ENCODE assay signal across 15 mouse cellular contexts in the genomic region with DNA sequence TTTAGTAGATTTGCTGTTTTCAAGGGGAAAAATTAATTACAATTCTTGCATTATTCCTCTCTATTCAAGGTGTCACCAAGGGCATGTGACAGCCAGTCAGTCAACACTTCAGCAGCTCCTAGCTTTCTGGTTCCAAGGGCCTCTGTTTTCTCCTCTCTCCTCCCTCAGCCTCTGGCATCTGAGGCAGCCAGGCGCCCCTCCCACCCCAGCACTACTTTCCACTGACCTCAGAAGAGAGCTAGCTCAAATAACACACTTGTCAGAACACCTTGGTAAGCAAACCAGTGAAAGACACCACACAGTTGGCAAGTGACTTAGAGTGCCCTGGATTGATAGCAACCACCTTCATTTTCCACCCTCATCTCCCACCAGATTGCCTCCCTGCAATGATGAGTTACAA. TPM values are rescaled to one million over a fixed set of nuclear protein-coding genes. Genes with fewer than 3 reads are reported as not detected.
A peak's percentile ranks its signal among the peaks of the same experiment; 100 is the strongest.
DNase-seq lines count a peak whose midpoint lies in the region; ATAC-seq and TF ChIP-seq lines count a peak whose summit lies in the region.
"Had no signal": no experiment of that assay in that cellular context is flagged by ENCODE, and none has a peak within 500 bp of the region (broad histone marks: within the 10 kb centered on the region; RNA-seq: fewer than 3 reads in every experiment).

No protein-coding gene starts in this region.

- DNase-seq in gastrocnemius, adult 2 months: peak; percentile 84
- peak; percentile 42 to 71 for DNase-seq in heart, adult 2 months
- peak; percentile 57 to 64 for DNase-seq in heart, postnatal 10 days
- peak; percentile 36 for DNase-seq in lung, postnatal 10 days
- no peak for DNase-seq in testis, postnatal 14 days (ENCODE audit: low spot score)
- DNase-seq: cerebellum, postnatal 10 days; kidney, postnatal 36 days; right cerebral cortex, adult 18-20 months; thymus, postnatal 36 days had no signal

- H3K27me3 ChIP-seq in heart, adult 2 months (ENCODE audit: control insufficient read depth, insufficient read depth, low read length): no peaks in the 10 kb centered on the region
- H3K27me3 ChIP-seq in hindbrain, embryonic 16.5 days (replicated peaks; ENCODE audit: control insufficient read depth, insufficient read depth, low read length): no peaks in the 10 kb centered on the region
- H3K27me3 ChIP-seq: limb, embryonic 13.5 days had no signal

- H3K9me3 ChIP-seq in hindbrain, embryonic 16.5 days (ENCODE audit: control insufficient read depth, low read length): no peaks in the 10 kb centered on the region
- H3K9me3 ChIP-seq: limb, embryonic 13.5 days had no signal

- H3K4me1 ChIP-seq in heart, adult 2 months (ENCODE audit: control insufficient read depth, insufficient read depth, low read length): peaks cover 3% of the 10 kb centered on the region; the same call in 1 of the 2 replicates
- H3K4me1 ChIP-seq in hindbrain, embryonic 16.5 days (ENCODE audit: control insufficient read depth, insufficient read depth, low read depth, low read length): no peaks in the 10 kb centered on the region

- no peaks in the 10 kb centered on the region for H3K79me2 ChIP-seq in heart, adult 2 months (replicated peaks; ENCODE audit: control insufficient read depth, insufficient read depth, low read length)

- TF ChIP-seq CTCF in gastrocnemius, adult 2 months (IDR thresholded peaks at IDR 0.05): no peak
- TF ChIP-seq CTCF in heart, adult 2 months (IDR thresholded peaks at IDR 0.05): no peak

- TF ChIP-seq EP300 in heart, adult 2 months (IDR thresholded peaks at IDR 0.05; ENCODE audit: insufficient read depth, low read depth, low read length): peak; percentile 79

- intact Hi-C loops in gastrocnemius, adult 2 months (cut with DNase I): loop anchor here (5.0 kb wide), 2 partner anchors 141 to 256 kb away; no protein-coding TSS in a partner anchor
- intact Hi-C loops in heart, adult 2 months (cut with DNase I): no loop called here
- intact Hi-C loops in heart, postnatal 10 days (cut with DNase I): no loop called here

- 57% methylated on average over 1 of the region's 1 CpGs for WGBS in heart, adult 2 months
- WGBS in hindbrain, embryonic 16.5 days: 72% methylated on average over 1 of the region's 1 CpGs

- H3K27ac ChIP-seq in gastrocnemius, adult 2 months: peak overlapping the region; percentile 98
- peak overlapping the region; percentile 85 for H3K27ac ChIP-seq in heart, adult 2 months
- H3K27ac ChIP-seq in hindbrain, embryonic 16.5 days (ENCODE audit: low read depth, low read length): no peak overlapping the region
- H3K27ac ChIP-seq: left cerebral cortex, adult 2 months; limb, embryonic 13.5 days had no signal

- no peak overlapping the region for H3K9ac ChIP-seq in heart, adult 2 months (ENCODE audit: low read depth, low read length)
- no peak overlapping the region for H3K9ac ChIP-seq in hindbrain, embryonic 16.5 days (ENCODE audit: low read depth, low read length)
- H3K9ac ChIP-seq: limb, embryonic 13.5 days had no signal

- TF ChIP-seq POLR2A in heart, adult 2 months (IDR thresholded peaks at IDR 0.05; ENCODE audit: insufficient read depth, low read depth, low read length): 0 out of 2 replicates have a peak, but pooled peaks have one; percentile 37

- no peak overlapping the region for H3K4me2 ChIP-seq in hindbrain, embryonic 16.5 days (ENCODE audit: low read length)
- H3K4me2 ChIP-seq: limb, embryonic 13.5 days had no signal

- H3K4me3 ChIP-seq in gastrocnemius, adult 2 months: peak overlapping the region; percentile 88
- H3K4me3 ChIP-seq in heart, adult 2 months: no peak overlapping the region
- H3K4me3 ChIP-seq in hindbrain, embryonic 16.5 days (ENCODE audit: low read length): no peak overlapping the region
- H3K4me3 ChIP-seq: left cerebral cortex, adult 2 months; limb, embryonic 13.5 days had no signal

- peaks cover 4% of the 10 kb centered on the region for H3K36me3 ChIP-seq in heart, adult 2 months (ENCODE audit: control insufficient read depth, insufficient read depth, low read length)
- H3K36me3 ChIP-seq in hindbrain, embryonic 16.5 days (ENCODE audit: control insufficient read depth, insufficient read depth, low read length): 0 out of 2 replicates have a peak, but pooled peaks cover 1% of the 10 kb centered on the region
- H3K36me3 ChIP-seq: limb, embryonic 13.5 days had no signal

- no peak for ATAC-seq in monocyte, adult 5-6 weeks (replicated peaks; ENCODE audit: insufficient number of reproducible peaks, low FRiP score, low TSS enrichment, poor library complexity, severe bottlenecking)
- ATAC-seq in megakaryocyte-erythroid progenitor cell, adult 5-6 weeks (replicated peaks; ENCODE audit: low FRiP score, low TSS enrichment, poor library complexity, severe bottlenecking): no peak
- ATAC-seq in hindbrain, embryonic 16.5 days: no peak
- ATAC-seq: inflammation-experienced regulatory T-cells, adult 6 months had no signal

RNA-seq across cellular contexts. Expression of gene Cmya5, which starts 6.5 kb away (rescaled TPM):
- 1,000 to 10,000 TPM; 1,090 to 1,382 TPM for total RNA-seq in gastrocnemius, adult 2 months (2021)
- 100 to 1,000 TPM; 335 to 392 TPM for total RNA-seq in heart, adult 2 months (2021)
- polyA plus RNA-seq in heart, adult 2 months (2012; rRNA removed): 46.3 and 76.5 TPM in 2 replicates
- total RNA-seq in heart, postnatal 10 days (2021): 100 to 1,000 TPM; 118 to 123 TPM
- total RNA-seq in monocyte, adult 5-6 weeks (2017): 2.5 to 4.3 TPM (median 3.1 TPM) in 3 replicates
- 0.20 TPM in 1 of 2 replicates, not detected in the other for total RNA-seq in megakaryocyte-erythroid progenitor cell, adult 5-6 weeks (2014; fragmentation: Nextera tagmentation)
- 0.15 and 0.23 TPM in 2 replicates for total RNA-seq in megakaryocyte-erythroid progenitor cell, adult 5-6 weeks (2017)
- 0.21 and 0.25 TPM in 2 replicates for polyA plus RNA-seq in hindbrain, embryonic 16.5 days (2015; fragmentation: Nextera tagmentation; extraction: Ambion mirVana)

RNA-seq across cellular contexts. Expression of gene Tent2, which starts 54.1 kb away (rescaled TPM):
- total RNA-seq in gastrocnemius, adult 2 months (2021): 10 to 100 TPM; 10.2 to 12.4 TPM
- 10 to 100 TPM; 13.1 to 14.6 TPM for total RNA-seq in heart, adult 2 months (2021)
- 9.7 and 20.8 TPM in 2 replicates for polyA plus RNA-seq in heart, adult 2 months (2012; rRNA removed)
- 10 to 100 TPM; 24.0 to 25.8 TPM for total RNA-seq in heart, postnatal 10 days (2021)
- 64.4 to 66.8 TPM (median 64.7 TPM) in 3 replicates for total RNA-seq in monocyte, adult 5-6 weeks (2017)
- total RNA-seq in megakaryocyte-erythroid progenitor cell, adult 5-6 weeks (2014; fragmentation: Nextera tagmentation): 60.7 and 76.1 TPM in 2 replicates
- 28.2 and 44.2 TPM in 2 replicates for total RNA-seq in megakaryocyte-erythroid progenitor cell, adult 5-6 weeks (2017)
- polyA plus RNA-seq in hindbrain, embryonic 16.5 days (2015; fragmentation: Nextera tagmentation; extraction: Ambion mirVana): 30.6 and 35.5 TPM in 2 replicates

Comparison
In these comparisons a context has a peak if more than half of its experiments do, and no peak if none do; other contexts are left out.
1. RNA of gene Cmya5, which starts 6.5 kb away (total RNA-seq): 1,090 to 1,382 TPM in gastrocnemius, adult 2 months, 335 to 392 TPM in heart, adult 2 months and 118 to 123 TPM in heart, postnatal 10 days; 2.5 to 4.3 TPM in monocyte, adult 5-6 weeks and 0.15 to 0.23 TPM in megakaryocyte-erythroid progenitor cell, adult 5-6 weeks; every median in the first group is over 10 times any median in the second.